Mouse (Mus musculus) kidney, postnatal 0 days (tissue): ENCODE data around the gene Rps6ka1. TPM values are rescaled to one million over a fixed set of nuclear protein-coding genes. Genes with fewer than 3 reads are reported as not detected.

Experiments used
- ATAC-seq: fragments of 200-750 bp; cut with Nextera tagmentation; replicated peaks from 2 replicates; pipeline ENCODE4 v1.8.0; 2017; ENCODE audit warnings: low read depth, moderate number of reproducible peaks, moderate TSS enrichment, moderate library complexity; ENCODE audit not compliant: low FRiP score
- DNase-seq: peaks from one replicate; pipeline ENCODE4 v3.0.0-alpha.2; 2016; ENCODE audit warnings: low spot score
- H3K27ac ChIP-seq: fragments of 300-500 bp; sonication (generic); 2 replicates; pipeline ENCODE4 v1.5.1; 2014; ENCODE audit warnings: mild to moderate bottlenecking
- H3K27me3 ChIP-seq: fragments of 300-500 bp; sonication (generic); 2 replicates; pipeline ENCODE4 v1.6.1; 2014; ENCODE audit warnings: low read length, mixed read lengths; ENCODE audit not compliant: insufficient read depth
- H3K36me3 ChIP-seq: fragments of 300-500 bp; sonication (generic); 2 replicates; pipeline ENCODE4 v1.6.1; 2014; ENCODE audit warnings: low read length, mixed read lengths; ENCODE audit not compliant: insufficient read depth
- H3K4me1 ChIP-seq: fragments of 300-500 bp; sonication (generic); replicated peaks from 2 replicates; pipeline ENCODE4 v1.6.1; 2014; ENCODE audit warnings: antibody characterized with exemption, low read length, mixed read lengths; ENCODE audit not compliant: insufficient read depth
- H3K4me2 ChIP-seq: fragments of 300-500 bp; sonication (generic); 2 replicates; pipeline ENCODE4 v1.6.1; 2014; ENCODE audit warnings: mild to moderate bottlenecking, low read length, moderate library complexity, mixed read lengths
- H3K4me3 ChIP-seq: fragments of 300-500 bp; sonication (generic); replicated peaks from 2 replicates; pipeline ENCODE4 v1.5.1; 2014; ENCODE audit warnings: low read depth, low read length
- H3K9ac ChIP-seq: fragments of 300-500 bp; sonication (generic); 2 replicates; pipeline ENCODE4 v1.6.1; 2014; ENCODE audit warnings: low read depth, low read length
- H3K9me3 ChIP-seq: fragments of 300-500 bp; sonication (generic); replicated peaks from 2 replicates; pipeline ENCODE4 v1.6.1; 2016; ENCODE audit warnings: low read length, inconsistent platforms, mixed read lengths
- CTCF ChIP-seq: IDR thresholded peaks from 2 replicates; pipeline ENCODE4 v1.5.1; 2016; ENCODE audit warnings: antibody characterized with exemption, low read depth, mild to moderate bottlenecking, moderate library complexity
- WGBS: fragments of 180-500 bp; shearing (Covaris S2); extraction: QIAGEN DNeasy Blood & Tissue Kit; methylation state at CpG from one replicate; pipeline ENCODE4 v1.1.7; 2014; 5-methylcytosine and 5-hydroxymethylcytosine counted together
- polyA plus RNA-seq: library from polyadenylated mRNA; unstranded; fragments of >200 nt; fragmentation: Nextera tagmentation; extraction: Ambion mirVana; gene quantifications from 2 replicates; pipeline ENCODE4 v1.2.1, GENCODE M21; 2015

Rps6ka1 gene
- polyA plus RNA-seq, 1 experiment from 2014 or later, result 29.7 TPM

GRCm38 (mm10) chr4:133820806-133821560 is 66.6 kb downstream of the Rps6ka1 start:
- Histone ChIP-seq H3K9me3 (no peaks in the 10 kb centered on the region), H3K9ac (no peak overlapping the region), H3K36me3 (no peaks in the 10 kb centered on the region), H3K4me2 (peak overlapping the region; percentile 27), H3K27me3 (no peaks in the 10 kb centered on the region), H3K4me3 (no peak overlapping the region), H3K4me1 (peaks cover 8% of the 10 kb centered on the region), H3K27ac (peak overlapping the region; percentile 71)
- 42% methylated on average over 9 of the region's 9 CpGs for WGBS
- no peak for ATAC-seq
- DNase-seq, result no peak
- TF ChIP-seq CTCF, result no peak

GRCm38 (mm10) chr4:133820166-133820565 is 67.4 kb downstream of the Rps6ka1 start:
- Histone ChIP-seq H3K4me1 (peaks cover 13% of the 10 kb centered on the region), H3K4me3 (no peak overlapping the region), H3K9me3 (no peaks in the 10 kb centered on the region), H3K36me3 (no peaks in the 10 kb centered on the region), H3K4me2 (no peak overlapping the region), H3K27ac (0 out of 2 replicates have a peak overlapping the region, but pooled peaks have one; percentile 71), H3K27me3 (no peaks in the 10 kb centered on the region), H3K9ac (no peak overlapping the region)
- no peak for TF ChIP-seq CTCF
- 41% methylated on average over 4 of the region's 4 CpGs for WGBS
- no peak for ATAC-seq
- no peak for DNase-seq

GRCm38 (mm10) chr4:133817356-133817755 is 70.2 kb downstream of the Rps6ka1 start:
- Histone ChIP-seq H3K9me3 (no peaks in the 10 kb centered on the region), H3K4me3 (no peak overlapping the region), H3K27me3 (no peaks in the 10 kb centered on the region), H3K9ac (no peak overlapping the region), H3K4me2 (no peak overlapping the region), H3K36me3 (no peaks in the 10 kb centered on the region), H3K4me1 (peaks cover 22% of the 10 kb centered on the region), H3K27ac (no peak overlapping the region)
- DNase-seq (no peak), ATAC-seq (no peak)
- 95% methylated on average over 5 of the region's 5 CpGs for WGBS
- peak; percentile 13; the same call in 1 of the 2 replicates for TF ChIP-seq CTCF

- no peaks in the 10 kb centered on the region for H3K27me3 ChIP-seq
- ATAC-seq (no peak), DNase-seq (no peak)
- WGBS, result 18% methylated on average over 7 of the region's 7 CpGs
- 0 out of 2 replicates have a peak overlapping the region, but pooled peaks have one; percentile 50 for H3K9ac ChIP-seq
- H3K4me1 ChIP-seq, result peaks cover 22% of the 10 kb centered on the region
- TF ChIP-seq CTCF, result no peak
- H3K4me3 ChIP-seq, result 0 out of 2 replicates have a peak overlapping the region, but pooled peaks have one; percentile 6
- H3K9me3 ChIP-seq, result no peaks in the 10 kb centered on the region
- peak overlapping the region; percentile 68 for H3K4me2 ChIP-seq
- no peaks in the 10 kb centered on the region for H3K36me3 ChIP-seq
- peak overlapping the region; percentile 100 for H3K27ac ChIP-seq
Measured at GRCm38 (mm10) chr4:133816504-133816875, 71.1 kb downstream of the Rps6ka1 start.

GRCm38 (mm10) chr4:133815635-133816503 is 71.7 kb downstream of the Rps6ka1 start:
- H3K4me1 ChIP-seq, result peaks cover 22% of the 10 kb centered on the region
- DNase-seq (peak; percentile 65), ATAC-seq (no peak)

DNA sequence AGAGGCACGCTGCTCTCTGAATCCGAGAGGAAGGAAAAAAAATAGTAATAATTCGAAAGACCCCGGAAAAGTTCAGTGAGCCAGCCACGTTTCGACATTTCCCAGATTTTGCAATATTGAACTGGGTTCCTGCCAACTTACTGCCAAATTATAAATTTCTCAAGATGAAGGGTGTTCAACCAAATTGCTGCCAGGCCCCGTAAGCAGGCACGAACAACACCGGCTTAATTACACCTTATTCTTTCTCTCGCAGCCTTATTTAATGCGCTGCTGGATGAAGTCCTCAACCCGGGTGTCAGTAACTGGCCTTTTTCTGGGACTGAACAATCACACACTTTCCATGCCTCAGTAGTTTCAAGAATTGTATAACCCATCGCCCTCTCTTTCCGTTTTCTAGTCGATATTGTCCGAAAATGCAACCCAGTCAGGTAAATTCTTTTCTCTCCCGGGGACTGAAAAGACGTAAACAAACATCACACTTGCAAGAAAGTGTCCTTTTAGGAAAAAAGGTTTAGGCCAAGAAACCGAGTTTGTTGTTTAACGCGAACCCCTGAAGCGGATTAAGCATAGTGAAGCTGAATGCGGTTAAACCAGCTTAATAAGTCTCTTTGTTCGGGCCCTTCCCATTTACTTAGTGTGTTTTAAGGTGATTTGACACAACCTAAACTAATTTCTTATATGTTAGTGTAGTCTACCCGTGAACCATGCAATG is 72.6 kb downstream of the Rps6ka1 start:
- no peak for TF ChIP-seq CTCF
- peak overlapping the region; percentile 92 for H3K9ac ChIP-seq
- 14% methylated on average over 25 of the region's 25 CpGs for WGBS
- H3K4me3 ChIP-seq, result peak overlapping the region; percentile 59
- peak overlapping the region; percentile 68 for H3K4me2 ChIP-seq
- H3K36me3 ChIP-seq, result no peaks in the 10 kb centered on the region
- DNase-seq, result peak; percentile 32
- no peaks in the 10 kb centered on the region for H3K27me3 ChIP-seq
- H3K9me3 ChIP-seq, result no peaks in the 10 kb centered on the region
- peaks cover 22% of the 10 kb centered on the region for H3K4me1 ChIP-seq
- ATAC-seq, result no peak
- peak overlapping the region; percentile 100 for H3K27ac ChIP-seq

More at GRCm38 (mm10) chr4:133815635-133816503, 71.7 kb downstream of the Rps6ka1 start:
- Histone ChIP-seq H3K4me3 (0 out of 2 replicates have a peak overlapping the region, but pooled peaks have one; percentile 6), H3K4me2 (peak overlapping the region; percentile 68), H3K9ac (peak overlapping the region; percentile 50), H3K27me3 (no peaks in the 10 kb centered on the region), H3K27ac (peak overlapping the region; percentile 100), H3K36me3 (no peaks in the 10 kb centered on the region), H3K9me3 (no peaks in the 10 kb centered on the region)
- TF ChIP-seq CTCF, result no peak
- 17% methylated on average over 16 of the region's 16 CpGs for WGBS
